12 mouse cellular contexts compared by ENCODE assay signal in genomic region chr10:27188630-27189365, GRCm38 (mm10).
DNase-seq lines count a peak whose midpoint lies in the region.
"Had no signal": no experiment of that assay in that cellular context is flagged by ENCODE, and none has a peak within 500 bp of the region (broad histone marks: within the 10 kb centered on the region; RNA-seq: fewer than 3 reads in every experiment).

No protein-coding gene starts in this region.

- intact Hi-C loops in left cerebral cortex, postnatal 4 days (cut with DNase I) = no loop called here
- intact Hi-C loops in left cerebral cortex, postnatal 36 days (cut with DNase I) = no loop called here

- DNase-seq in left cerebral cortex, postnatal 4 days = peak; percentile 31
- DNase-seq in left cerebral cortex, postnatal 36 days (ENCODE audit: low spot score in 2 of 2) = no peak
- DNase-seq in cerebellum, adult 11-12 months = peak; percentile 5
- peak; percentile 4 for DNase-seq in cerebellum, adult 9-10 months
- DNase-seq in lung, postnatal 36 days = no peak
- no peak for DNase-seq in thymus, adult 18-20 months
- DNase-seq in frontal cortex, postnatal 25 days (ENCODE audit: low spot score in 2 of 2) = no peak
- DNase-seq: adrenal gland, adult 8-10 months; gastrocnemius, postnatal 10 days; heart, adult 18-20 months; kidney, adult 8-10 months; kidney, postnatal 10 days had no signal

Comparison
In these comparisons a context has a peak if more than half of its experiments do, and no peak if none do; other contexts are left out.
1. DNase-seq: peak in left cerebral cortex, postnatal 4 days (single experiment), cerebellum, adult 11-12 months (single experiment) and cerebellum, adult 9-10 months (single experiment); none in left cerebral cortex, postnatal 36 days (0 of 2), lung, postnatal 36 days (single experiment), thymus, adult 18-20 months (0 of 2) and frontal cortex, postnatal 25 days (0 of 2).